Mouse (Mus musculus): Measurements from ENCODE around the gene Itpka. TPM values are rescaled to one million over a fixed set of nuclear protein-coding genes. Genes with fewer than 3 reads are reported as not detected.

Gene Itpka
- polyA plus RNA-seq, 1 experiment, result 3.2 TPM

DNA sequence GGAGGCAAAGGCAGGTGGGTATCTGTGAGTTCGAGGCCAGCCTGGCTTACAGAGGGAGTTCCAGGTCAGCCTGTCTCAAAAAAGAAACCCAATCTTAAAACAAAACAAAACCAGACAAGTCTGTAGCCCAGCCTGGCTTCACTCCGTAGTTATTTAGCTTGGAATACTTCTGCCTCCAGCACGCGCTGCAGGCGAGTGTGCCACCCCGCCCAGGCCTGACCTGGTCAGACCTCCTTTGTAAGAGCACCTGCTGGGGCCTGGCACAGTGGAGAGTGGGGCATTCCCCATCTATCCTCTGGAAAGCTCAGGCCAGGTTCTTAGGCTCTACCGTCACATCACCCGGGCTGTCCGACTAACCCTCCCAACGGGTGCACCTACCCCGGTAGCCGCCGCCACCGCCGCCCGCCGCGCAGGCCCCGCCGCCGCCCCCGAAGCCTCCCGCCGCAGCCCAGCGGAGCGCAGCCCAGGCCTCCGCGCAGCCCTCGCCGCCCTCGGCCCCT lies 15.5 kb downstream of the Itpka start:
- DNase-seq (ENCODE audit: low read depth), result no peak

DNA sequence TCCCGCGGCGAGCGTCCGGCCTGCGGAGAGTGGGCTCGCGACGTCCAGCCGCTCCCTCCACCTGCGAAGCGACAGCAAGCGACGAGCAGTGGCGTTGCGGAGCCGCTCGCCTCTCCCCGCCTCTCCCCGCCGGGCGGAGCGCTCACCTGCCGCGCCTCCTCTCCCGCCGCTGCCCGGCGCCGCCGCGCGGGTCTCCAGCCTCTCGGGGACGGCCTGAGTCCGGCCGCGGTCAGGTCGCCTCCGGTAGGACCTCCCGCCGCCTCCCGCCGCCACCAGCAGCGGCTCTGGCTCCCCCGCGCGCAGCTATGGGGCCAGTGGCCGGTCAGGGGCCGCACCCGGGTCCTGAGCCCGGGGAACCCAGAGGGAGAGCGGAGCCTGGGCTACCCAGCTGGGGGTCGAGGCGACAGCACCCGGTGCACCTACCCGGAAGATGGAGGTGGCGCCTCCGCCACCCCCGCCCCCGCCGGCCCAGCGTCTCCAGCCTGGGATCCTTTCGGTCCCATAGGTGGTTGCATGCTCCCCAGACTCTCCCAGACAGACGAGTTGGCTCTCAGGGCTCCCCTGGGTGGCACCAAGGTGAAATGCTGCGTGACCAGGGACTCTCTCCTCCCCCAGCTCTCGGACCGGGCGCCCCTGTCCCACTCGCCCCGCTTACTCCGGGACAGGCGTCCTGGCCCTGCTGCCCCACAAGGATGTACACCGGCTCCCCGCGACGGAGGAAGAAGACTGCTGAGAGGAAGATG lies 16.1 kb downstream of the Itpka start:
- no peak for DNase-seq (ENCODE audit: low read depth)

DNA sequence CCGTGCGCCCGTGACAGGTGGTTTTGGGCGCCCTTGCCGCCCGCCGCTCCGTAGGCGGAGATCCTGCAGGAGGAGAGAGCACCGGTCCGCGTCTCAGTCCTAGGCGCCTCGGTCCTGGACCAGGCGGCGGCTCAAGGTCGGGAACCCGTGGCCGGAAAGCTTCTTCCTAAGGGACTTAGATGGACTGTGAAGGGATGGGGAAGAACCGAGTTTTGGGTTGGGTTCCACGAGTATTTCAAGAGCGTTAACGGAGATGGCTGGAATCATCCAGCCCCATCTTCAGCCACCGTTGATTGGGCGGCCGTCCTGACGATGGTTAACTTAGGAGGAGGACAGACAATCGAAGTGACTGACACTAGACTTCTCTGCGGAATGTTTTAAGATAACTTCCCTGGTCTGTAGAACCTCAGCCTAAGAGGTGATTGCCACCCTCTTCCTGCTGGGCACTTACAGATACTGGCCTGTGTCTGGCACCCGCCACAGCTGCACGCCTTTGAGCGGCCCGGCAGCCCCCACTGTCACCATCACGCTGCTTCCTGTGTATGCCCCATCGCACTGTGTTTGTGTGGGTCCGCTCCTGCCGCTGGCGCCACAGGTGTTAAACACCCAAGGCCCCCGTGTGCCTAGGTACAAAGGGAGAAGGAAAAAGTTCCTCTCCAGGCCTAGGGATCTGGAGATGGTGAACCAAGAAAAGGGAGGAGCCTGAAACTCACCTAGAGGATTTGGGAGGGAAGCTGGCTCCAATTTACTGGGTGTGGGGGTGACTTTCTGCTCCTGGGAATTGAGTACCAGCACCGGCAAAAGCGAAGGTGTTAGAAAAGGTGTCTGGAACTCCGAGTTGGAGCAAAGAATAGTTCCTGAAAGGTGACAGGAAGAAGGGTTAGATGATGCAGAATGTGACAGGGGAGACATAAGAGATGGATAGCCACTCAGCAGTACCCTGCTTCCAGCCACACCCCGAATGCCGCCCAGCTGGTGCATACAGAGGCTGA lies 17.0 kb downstream of the Itpka start:
- DNase-seq (ENCODE audit: low read depth), result no peak

DNA sequence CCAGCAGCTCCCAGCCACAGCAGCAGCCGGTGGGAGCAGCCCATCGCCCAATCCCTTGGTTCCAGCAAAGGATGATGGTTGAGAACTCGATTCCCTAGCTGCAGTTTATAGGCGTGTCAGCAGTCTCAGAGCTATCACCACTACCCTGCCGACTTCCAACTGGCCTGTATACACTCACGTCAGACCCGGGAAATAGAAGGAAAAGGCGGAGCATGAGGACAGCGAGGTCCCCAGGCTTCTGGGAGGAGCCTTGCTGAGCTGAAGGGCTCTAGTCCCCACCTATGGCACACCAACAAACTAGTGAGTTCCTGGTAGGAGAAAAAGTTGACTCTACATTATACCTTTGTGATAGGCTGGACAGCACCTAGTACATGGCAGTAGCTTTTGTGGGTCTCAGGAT lies 18.1 kb downstream of the Itpka start, which contains the start of gene Ltk:
Gene Ltk (minus strand): TSS at position 181 of the 400 bp plus-strand sequence.
- no peak for DNase-seq (ENCODE audit: low read depth)

DNA sequence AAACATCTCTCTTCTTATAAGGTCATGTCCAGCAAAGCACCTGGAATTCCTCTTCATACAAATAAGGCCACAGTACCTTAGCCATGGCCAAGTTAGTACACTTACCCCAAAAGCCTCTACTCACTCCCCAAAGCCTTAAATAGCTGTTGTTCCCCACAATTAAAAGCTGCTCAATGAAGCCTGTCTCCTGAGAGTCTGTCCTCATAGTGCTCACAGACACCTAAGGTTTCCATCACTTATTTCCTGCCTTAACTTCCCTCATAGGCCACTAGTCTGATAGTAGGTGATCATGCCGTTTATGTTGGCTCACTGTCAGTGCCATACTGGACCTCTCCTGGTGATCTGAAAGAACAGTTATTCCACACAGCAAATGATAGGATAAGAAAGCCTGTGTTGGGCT lies 20.1 kb downstream of the Itpka start:
- DNase-seq (ENCODE audit: low read depth), result no peak

DNA sequence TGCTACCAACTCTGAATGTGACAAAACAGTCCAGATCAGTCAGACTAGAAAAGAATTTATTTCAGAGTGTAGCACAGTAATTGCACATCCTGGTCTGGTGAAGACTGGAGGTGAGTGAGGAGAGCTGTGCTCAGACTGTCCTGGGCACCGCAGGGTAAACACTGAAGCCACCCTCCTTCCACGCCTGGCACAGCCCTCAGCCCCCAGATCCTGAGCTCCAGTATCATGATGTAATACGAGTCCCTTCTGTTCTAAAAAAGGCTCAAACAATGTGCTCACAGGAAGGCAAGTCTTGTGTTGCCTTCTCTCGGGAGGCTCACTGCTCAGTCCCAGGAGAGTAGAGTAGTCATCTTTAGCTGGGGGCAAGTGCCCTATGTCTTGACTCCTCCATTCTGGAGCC lies 21.8 kb downstream of the Itpka start:
- no peak for DNase-seq (ENCODE audit: low read depth)

DNA sequence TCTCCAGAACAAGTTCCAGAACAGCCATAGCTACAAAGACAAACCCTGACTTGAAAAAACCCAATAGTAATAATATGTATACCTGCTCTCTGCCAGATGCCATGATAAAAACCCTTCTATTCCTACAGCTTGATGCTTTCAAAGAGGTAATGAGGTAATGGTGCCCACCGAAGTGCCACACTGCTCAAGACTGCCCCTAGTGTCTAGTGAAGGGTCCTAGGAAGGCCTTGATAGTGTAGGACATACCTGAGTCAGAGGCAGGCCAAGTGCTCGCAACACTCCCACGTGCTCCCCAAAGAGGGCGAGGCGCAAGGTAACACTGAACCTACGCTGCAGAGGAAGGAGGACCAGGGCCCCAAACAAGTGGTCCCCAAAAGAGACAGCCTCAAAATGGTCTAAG lies 25.1 kb downstream of the Itpka start:
- DNase-seq (ENCODE audit: low read depth), result no peak

DNA sequence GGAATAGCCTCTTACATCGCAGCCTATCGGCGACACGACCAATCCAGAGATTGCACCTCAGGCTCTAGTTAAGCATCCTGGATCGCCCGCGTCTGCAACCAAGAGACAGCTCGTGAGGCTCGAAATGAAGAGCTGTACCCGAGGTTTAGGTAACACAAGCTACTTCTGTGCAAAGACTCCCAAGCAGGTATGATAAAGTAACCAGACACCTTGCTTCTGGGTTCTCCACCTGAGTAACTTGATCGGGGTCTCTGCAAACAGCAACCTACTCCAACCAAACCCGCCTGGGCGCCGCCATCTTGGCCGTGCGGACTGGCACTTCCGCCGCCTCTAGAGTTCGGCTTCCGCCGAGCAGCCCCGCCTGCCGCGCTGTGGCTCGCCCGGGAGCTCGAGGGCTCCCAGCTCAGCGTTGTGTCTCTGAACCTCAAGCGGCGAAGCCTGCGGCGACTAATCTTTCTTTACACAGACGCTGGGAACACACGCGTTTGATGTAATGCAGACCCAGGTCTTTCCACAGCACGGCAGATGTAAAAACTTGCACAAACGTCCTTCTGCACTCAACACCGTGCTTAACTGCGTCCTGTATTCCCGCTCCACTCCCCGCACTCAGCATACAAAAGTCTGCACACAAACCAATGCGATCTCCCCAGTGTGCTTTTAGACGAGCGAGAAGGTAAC lies 45.2 kb downstream of the Itpka start, which contains the start of gene Rpap1:
Gene Rpap1 (minus strand): TSS at position 332 of the 678 bp plus-strand sequence.
- DNase-seq (ENCODE audit: low read depth), result no peak

DNA sequence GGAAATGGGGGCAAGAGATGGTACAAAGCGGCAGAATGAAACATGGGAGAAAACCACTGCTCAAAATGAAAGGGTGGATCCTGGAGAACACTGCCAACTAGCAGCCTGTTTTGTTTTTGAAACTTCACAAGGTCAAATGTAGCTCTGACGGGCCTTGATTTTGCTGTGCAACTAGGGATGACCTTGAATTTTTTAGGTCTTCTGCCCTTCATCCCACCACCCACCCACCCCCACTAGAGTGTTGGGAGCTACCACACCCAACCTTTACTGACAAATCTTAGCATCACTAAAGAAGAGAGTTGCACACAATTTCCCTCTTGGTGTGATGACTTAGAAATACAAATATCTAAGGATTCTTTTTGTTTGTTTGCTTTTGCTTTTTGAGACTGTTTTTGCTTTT lies 47.9 kb downstream of the Itpka start:
- no peak for DNase-seq (ENCODE audit: low read depth)

DNA sequence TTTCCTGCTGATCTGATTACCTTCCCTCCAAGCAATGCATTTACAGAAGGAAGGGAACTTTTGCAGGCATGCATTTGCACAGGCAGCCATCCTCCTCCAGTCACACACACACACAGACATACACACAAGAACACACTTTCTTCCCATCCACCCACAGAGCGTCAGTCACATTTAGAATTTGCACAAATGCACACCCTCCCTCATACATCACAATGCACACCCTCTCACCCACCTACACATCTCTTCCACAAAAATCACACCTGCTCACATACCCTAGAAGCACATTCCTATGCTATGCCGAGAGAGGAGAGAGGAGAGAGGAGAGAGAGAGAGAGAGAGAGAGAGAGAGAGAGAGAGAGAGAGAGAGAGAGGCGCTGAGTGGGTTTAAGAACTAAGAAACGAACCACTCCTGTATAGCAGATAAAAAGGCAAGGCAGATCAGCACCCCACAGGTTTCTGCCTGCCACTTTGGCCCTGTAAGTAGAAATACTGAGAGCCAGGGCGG lies 55.2 kb downstream of the Itpka start, which contains the start of gene Tyro3:
Gene Tyro3 (plus strand): TSS at position 455 of the 505 bp plus-strand sequence.
- no peak for DNase-seq (ENCODE audit: low read depth)

DNA sequence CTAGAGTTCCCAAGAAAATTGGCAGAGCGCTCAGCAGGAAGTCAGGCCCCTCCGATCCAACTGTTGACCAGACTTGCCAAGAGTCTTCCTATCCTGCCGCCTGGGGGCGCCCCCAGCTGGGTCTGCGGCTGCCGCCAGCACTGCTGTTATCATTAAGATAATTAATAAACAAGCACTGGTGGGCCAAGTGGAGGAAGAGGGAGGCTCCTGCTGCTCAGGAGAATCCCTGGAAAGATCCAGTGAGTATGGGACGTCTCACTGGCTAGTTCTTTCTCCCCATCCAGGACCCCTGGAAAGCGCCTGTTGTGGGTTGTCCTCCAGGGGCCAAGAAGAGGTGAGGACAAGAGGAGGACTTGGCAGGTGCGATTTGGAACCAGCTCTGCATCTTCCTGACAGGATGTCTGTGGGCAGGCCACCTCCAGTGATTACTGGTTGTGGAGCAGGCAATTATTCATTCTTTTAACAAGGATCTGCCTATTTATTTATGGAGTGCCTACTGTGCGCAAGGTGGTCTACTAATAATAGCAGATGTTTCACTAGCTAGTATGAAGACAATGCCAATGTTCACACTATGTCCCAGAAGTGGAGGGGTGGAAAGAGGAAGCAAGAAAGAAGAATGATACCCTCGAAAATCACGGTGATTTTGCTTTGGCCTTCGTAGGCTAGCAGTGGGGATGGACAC lies 56.2 kb downstream of the Itpka start:
- DNase-seq (ENCODE audit: low read depth), result no peak

DNA sequence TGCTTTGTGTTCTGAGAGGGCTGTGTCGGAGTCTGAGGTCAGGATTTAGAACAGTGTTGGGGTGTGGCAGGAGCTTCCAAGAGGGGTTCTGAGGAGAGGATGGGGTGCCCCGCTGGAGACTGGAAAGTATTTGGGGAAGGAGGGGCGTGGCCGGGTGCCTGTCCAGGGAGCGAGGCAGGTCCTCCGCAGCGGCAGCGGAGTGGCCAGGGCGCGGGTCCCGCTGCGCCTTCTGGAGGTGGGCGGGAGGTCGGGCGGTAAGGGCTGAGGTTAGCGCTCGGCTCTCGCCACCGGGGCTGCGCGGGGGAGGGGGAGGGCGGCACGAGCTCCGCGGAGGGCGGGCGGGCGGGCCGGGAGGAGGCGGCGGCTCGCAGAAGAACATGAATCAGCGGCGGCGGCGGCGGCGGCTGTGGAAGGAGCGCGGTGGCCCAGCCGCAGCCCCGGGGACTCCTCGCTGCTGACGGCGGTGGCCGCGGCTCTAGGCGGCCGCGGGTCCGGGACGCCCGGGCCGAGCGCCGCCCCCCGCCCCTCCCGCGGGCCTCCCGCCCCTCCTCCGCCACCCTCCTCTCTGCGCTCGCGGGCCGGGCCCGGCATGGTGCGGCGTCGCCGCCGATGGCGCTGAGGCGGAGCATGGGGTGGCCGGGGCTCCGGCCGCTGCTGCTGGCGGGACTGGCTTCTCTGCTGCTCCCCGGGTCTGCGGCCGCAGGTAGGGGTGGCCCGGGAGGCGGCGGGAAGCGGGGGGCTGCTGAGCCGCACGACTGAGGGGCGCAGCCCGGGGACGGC lies 57.2 kb downstream of the Itpka start:
- DNase-seq (ENCODE audit: low read depth), result no peak

DNA sequence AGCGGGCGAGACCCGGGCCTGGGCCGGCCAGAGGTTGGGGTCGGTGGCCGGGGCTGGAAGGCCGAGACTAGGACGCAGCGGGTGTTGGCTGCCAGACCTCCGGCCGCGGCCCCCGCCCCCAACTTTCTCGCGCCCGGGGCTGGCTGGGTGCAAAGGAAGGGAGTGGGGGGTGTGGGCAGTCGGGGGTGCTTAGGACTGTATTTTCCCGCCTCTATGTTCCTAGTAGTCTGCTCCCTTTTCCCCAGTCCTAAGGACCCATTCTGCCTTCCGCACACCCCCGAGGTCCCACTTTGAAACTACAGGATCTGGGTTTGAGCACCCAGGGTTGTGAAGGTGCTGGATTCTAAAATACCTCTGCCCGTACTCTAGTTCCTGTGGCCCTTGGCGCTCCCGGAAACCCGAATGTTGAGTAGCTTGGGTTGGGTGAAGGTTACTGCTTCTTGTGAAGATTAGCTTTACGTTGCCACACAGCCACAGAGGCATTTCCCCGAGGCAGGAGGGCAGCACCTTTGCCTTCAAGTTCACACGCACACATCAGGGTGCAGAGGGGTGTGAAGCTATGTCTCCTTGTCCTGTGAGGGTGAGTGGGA lies 57.9 kb downstream of the Itpka start:
- no peak for DNase-seq (ENCODE audit: low read depth)

Other genes with a start within 250 kb of the Itpka start
- 2.1 and 2.9 TPM in 2 replicates for gene Exd1, start 194.7 kb upstream of the Itpka start, polyA plus RNA-seq (2012; rRNA removed)
- gene Chp1, start 194.6 kb upstream of the Itpka start, polyA plus RNA-seq (2012; rRNA removed), result 198 and 297 TPM in 2 replicates
- 0.46 and 0.53 TPM in 2 replicates for gene Nusap1, start 124.0 kb upstream of the Itpka start, polyA plus RNA-seq (2012; rRNA removed)
- 2.2 and 2.6 TPM in 2 replicates for gene Oip5, start 123.9 kb upstream of the Itpka start, polyA plus RNA-seq (2012; rRNA removed)
- gene Ndufaf1, start 79.5 kb upstream of the Itpka start, polyA plus RNA-seq (2012; rRNA removed), result 5.5 and 6.4 TPM in 2 replicates
- 7.8 and 10.0 TPM in 2 replicates for gene Rtf1, start 67.3 kb upstream of the Itpka start, polyA plus RNA-seq (2012; rRNA removed)
- gene Ltk, start 18.1 kb downstream of the Itpka start, polyA plus RNA-seq (2012; rRNA removed), result 0.24 and 0.49 TPM in 2 replicates
- 11.6 and 16.2 TPM in 2 replicates for gene Rpap1, start 45.2 kb downstream of the Itpka start, polyA plus RNA-seq (2012; rRNA removed)
- gene Tyro3, start 55.4 kb downstream of the Itpka start, polyA plus RNA-seq (2012; rRNA removed), result 3.9 and 6.5 TPM in 2 replicates
- gene Mga, start 154.9 kb downstream of the Itpka start, polyA plus RNA-seq (2012; rRNA removed), result 25.3 and 33.5 TPM in 2 replicates
- gene Mapkbp1, start 230.4 kb downstream of the Itpka start, polyA plus RNA-seq (2012; rRNA removed), result 34.5 and 35.2 TPM in 2 replicates